Mouse (Mus musculus) embryonic facial prominence, embryonic 13.5 days (tissue): ENCODE data around the gene Pde7b. TPM values are rescaled to one million over a fixed set of nuclear protein-coding genes. Genes with fewer than 3 reads are reported as not detected.

Source experiments
- ATAC-seq: fragments of 200-750 bp; cut with Nextera tagmentation; 2 replicates; pipeline ENCODE4 v1.8.0; 2017; ENCODE audit warnings: low read depth; ENCODE audit not compliant: insufficient number of reproducible peaks, insufficient read depth, low FRiP score, low TSS enrichment
- H3K27ac ChIP-seq: fragments of 300-500 bp; sonication (generic); 2 replicates; pipeline ENCODE4 v1.5.1; 2015; ENCODE audit warnings: moderate library complexity, mild to moderate bottlenecking, inconsistent platforms
- H3K27me3 ChIP-seq: fragments of 300-500 bp; sonication (generic); 2 replicates; pipeline ENCODE4 v1.6.1; 2015; ENCODE audit warnings: mild to moderate bottlenecking, inconsistent platforms
- H3K36me3 ChIP-seq: fragments of 300-500 bp; sonication (generic); 2 replicates; pipeline ENCODE4 v1.6.1; 2015; ENCODE audit warnings: mild to moderate bottlenecking, inconsistent platforms
- H3K4me1 ChIP-seq: fragments of 300-500 bp; sonication (generic); 2 replicates; pipeline ENCODE4 v1.6.1; 2015; ENCODE audit warnings: inconsistent platforms
- H3K4me2 ChIP-seq: fragments of 300-500 bp; sonication (generic); 2 replicates; pipeline ENCODE4 v1.6.1; 2015; ENCODE audit warnings: moderate library complexity, mild to moderate bottlenecking, inconsistent platforms
- H3K4me3 ChIP-seq: fragments of 300-500 bp; sonication (generic); 2 replicates; pipeline ENCODE4 v1.5.1; 2015; ENCODE audit warnings: mild to moderate bottlenecking, inconsistent platforms
- H3K9ac ChIP-seq: fragments of 300-500 bp; sonication (generic); 2 replicates; pipeline ENCODE4 v1.6.1; 2015; ENCODE audit warnings: mild to moderate bottlenecking, inconsistent platforms
- H3K9me3 ChIP-seq: fragments of 300-500 bp; sonication (generic); 2 replicates; pipeline ENCODE4 v1.6.1; 2016; ENCODE audit warnings: inconsistent platforms
- WGBS: fragments of 180-500 bp; shearing (Covaris S2); methylation state at CpG from one replicate; pipeline ENCODE4 v1.1.7; 2015; ENCODE audit warnings: mixed read lengths; 5-methylcytosine and 5-hydroxymethylcytosine counted together
- polyA plus RNA-seq: library from polyadenylated mRNA; unstranded; fragments of >200 nt; fragmentation: Nextera tagmentation; extraction: Ambion mirVana; gene quantifications from 2 replicates; pipeline ENCODE4 v1.2.1, GENCODE M21; 2015

Pde7b gene
- polyA plus RNA-seq, 1 experiment from 2014 or later, result 14.9 TPM

- WGBS, result 78% methylated on average over 2 of the region's 2 CpGs
- Histone ChIP-seq H3K36me3 (no peaks in the 10 kb centered on the region), H3K4me1 (peaks cover 24% of the 10 kb centered on the region), H3K27me3 (no peaks in the 10 kb centered on the region), H3K4me2 (no peak overlapping the region), H3K4me3 (no peak overlapping the region), H3K9ac (no peak overlapping the region), H3K27ac (peak overlapping the region; percentile 84), H3K9me3 (no peaks in the 10 kb centered on the region)
- ATAC-seq, result no peak
Measured at GRCm38 (mm10) chr10:20507069-20507468, 217.8 kb downstream of the Pde7b start.

- no peaks in the 10 kb centered on the region for H3K9me3 ChIP-seq
- no peak for ATAC-seq
- H3K36me3 ChIP-seq, result no peaks in the 10 kb centered on the region
- no peak overlapping the region for H3K9ac ChIP-seq
- no peaks in the 10 kb centered on the region for H3K27me3 ChIP-seq
- no peak overlapping the region for H3K4me3 ChIP-seq
- H3K4me1 ChIP-seq, result peaks cover 35% of the 10 kb centered on the region
- H3K27ac ChIP-seq, result no peak overlapping the region
- no peak overlapping the region for H3K4me2 ChIP-seq
- 73% methylated on average over 10 of the region's 10 CpGs for WGBS
Measured at GRCm38 (mm10) chr10:20505454-20505853, 219.4 kb downstream of the Pde7b start.

GRCm38 (mm10) chr10:20504800-20505199, 220.1 kb downstream of the Pde7b start:
- no peak overlapping the region for H3K9ac ChIP-seq
- no peaks in the 10 kb centered on the region for H3K36me3 ChIP-seq
- WGBS, result 66% methylated on average over 3 of the region's 3 CpGs
- no peaks in the 10 kb centered on the region for H3K27me3 ChIP-seq
- ATAC-seq, result no peak
- no peak overlapping the region for H3K4me3 ChIP-seq
- peaks cover 35% of the 10 kb centered on the region for H3K4me1 ChIP-seq
- no peak overlapping the region for H3K27ac ChIP-seq
- no peak overlapping the region for H3K4me2 ChIP-seq
- no peaks in the 10 kb centered on the region for H3K9me3 ChIP-seq

GRCm38 (mm10) chr10:20503265-20504025, 221.4 kb downstream of the Pde7b start:
- Histone ChIP-seq H3K4me3 (no peak overlapping the region), H3K9me3 (no peaks in the 10 kb centered on the region), H3K27ac (no peak overlapping the region), H3K9ac (no peak overlapping the region), H3K4me2 (no peak overlapping the region), H3K36me3 (no peaks in the 10 kb centered on the region), H3K4me1 (peaks cover 33% of the 10 kb centered on the region), H3K27me3 (no peaks in the 10 kb centered on the region)
- ATAC-seq, result no peak
- 88% methylated on average over 17 of the region's 17 CpGs for WGBS

- ATAC-seq, result no peak
- no peak overlapping the region for H3K4me3 ChIP-seq
- H3K36me3 ChIP-seq, result no peaks in the 10 kb centered on the region
- no peak overlapping the region for H3K4me2 ChIP-seq
- no peaks in the 10 kb centered on the region for H3K27me3 ChIP-seq
- no peaks in the 10 kb centered on the region for H3K9me3 ChIP-seq
- H3K9ac ChIP-seq, result no peak overlapping the region
- WGBS, result 77% methylated on average over 6 of the region's 6 CpGs
- peaks cover 15% of the 10 kb centered on the region for H3K4me1 ChIP-seq
- no peak overlapping the region for H3K27ac ChIP-seq
Measured at GRCm38 (mm10) chr10:20501221-20501620, 223.7 kb downstream of the Pde7b start.

GRCm38 (mm10) chr10:20495051-20495450, 229.8 kb downstream of the Pde7b start:
- Histone ChIP-seq H3K4me1 (peaks cover 12% of the 10 kb centered on the region), H3K4me3 (no peak overlapping the region), H3K9me3 (no peaks in the 10 kb centered on the region), H3K9ac (no peak overlapping the region), H3K27ac (no peak overlapping the region), H3K36me3 (no peaks in the 10 kb centered on the region), H3K4me2 (no peak overlapping the region), H3K27me3 (no peaks in the 10 kb centered on the region)
- WGBS, result 88% methylated on average over 4 of the region's 4 CpGs
- no peak for ATAC-seq

- Histone ChIP-seq H3K4me3 (no peak overlapping the region), H3K36me3 (no peaks in the 10 kb centered on the region), H3K4me1 (peaks cover 16% of the 10 kb centered on the region), H3K9ac (no peak overlapping the region), H3K27me3 (no peaks in the 10 kb centered on the region), H3K27ac (no peak overlapping the region), H3K9me3 (no peaks in the 10 kb centered on the region), H3K4me2 (no peak overlapping the region)
- ATAC-seq, result no peak
- 87% methylated on average over 5 of the region's 5 CpGs for WGBS
Measured at GRCm38 (mm10) chr10:20493826-20494455, 230.9 kb downstream of the Pde7b start.

GRCm38 (mm10) chr10:20492216-20492964, 232.5 kb downstream of the Pde7b start:
- Histone ChIP-seq H3K9me3 (no peaks in the 10 kb centered on the region), H3K36me3 (no peaks in the 10 kb centered on the region), H3K9ac (no peak overlapping the region), H3K4me2 (0 out of 2 replicates have a peak overlapping the region, but pooled peaks have one; percentile 11), H3K4me3 (no peak overlapping the region), H3K27me3 (no peaks in the 10 kb centered on the region), H3K27ac (no peak overlapping the region), H3K4me1 (peaks cover 27% of the 10 kb centered on the region)
- 44% methylated on average over 11 of the region's 11 CpGs for WGBS
- no peak for ATAC-seq

GRCm38 (mm10) chr10:20490775-20491174, 234.1 kb downstream of the Pde7b start:
- Histone ChIP-seq H3K4me2 (no peak overlapping the region), H3K9ac (no peak overlapping the region), H3K4me3 (no peak overlapping the region), H3K4me1 (peaks cover 30% of the 10 kb centered on the region), H3K36me3 (no peaks in the 10 kb centered on the region), H3K9me3 (no peaks in the 10 kb centered on the region), H3K27ac (no peak overlapping the region), H3K27me3 (no peaks in the 10 kb centered on the region)
- 52% methylated on average over 1 of the region's 1 CpGs for WGBS
- no peak for ATAC-seq

- Histone ChIP-seq H3K9ac (no peak overlapping the region), H3K4me2 (no peak overlapping the region), H3K4me1 (peaks cover 30% of the 10 kb centered on the region), H3K27me3 (no peaks in the 10 kb centered on the region), H3K9me3 (no peaks in the 10 kb centered on the region), H3K4me3 (no peak overlapping the region), H3K27ac (no peak overlapping the region), H3K36me3 (no peaks in the 10 kb centered on the region)
- ATAC-seq, result no peak
- 43% methylated on average over 8 of the region's 8 CpGs for WGBS
Measured at GRCm38 (mm10) chr10:20490281-20490680, 234.6 kb downstream of the Pde7b start.

GRCm38 (mm10) chr10:20486461-20487253, 238.2 kb downstream of the Pde7b start:
- ATAC-seq, result no peak
- Histone ChIP-seq H3K9me3 (no peaks in the 10 kb centered on the region), H3K4me3 (no peak overlapping the region), H3K9ac (no peak overlapping the region), H3K36me3 (no peaks in the 10 kb centered on the region), H3K27me3 (no peaks in the 10 kb centered on the region), H3K4me2 (no peak overlapping the region), H3K4me1 (peaks cover 24% of the 10 kb centered on the region), H3K27ac (no peak overlapping the region)
- 80% methylated on average over 19 of the region's 19 CpGs for WGBS
